Mouse (Mus musculus) small intestine, adult 2 months (tissue): ENCODE measurements around the gene Asf1b.

Source experiments
- CTCF ChIP-seq: fragments of 200-500 bp; IDR thresholded peaks from 2 replicates; pipeline ENCODE4 v1.5.1; 2012; ENCODE audit warnings: low read depth, mild to moderate bottlenecking, control low read depth, inconsistent platforms, low read length, moderate library complexity, mixed read lengths; ENCODE audit not compliant: insufficient replicate concordance, insufficient read length; ENCODE audit errors: extremely low read depth
- POLR2A ChIP-seq: fragments of 200-500 bp; IDR thresholded peaks from 2 replicates; pipeline ENCODE4 v1.6.1; 2012; ENCODE audit warnings: low read depth, mild to moderate bottlenecking, control low read depth, inconsistent platforms, low read length, moderate library complexity

DNA sequence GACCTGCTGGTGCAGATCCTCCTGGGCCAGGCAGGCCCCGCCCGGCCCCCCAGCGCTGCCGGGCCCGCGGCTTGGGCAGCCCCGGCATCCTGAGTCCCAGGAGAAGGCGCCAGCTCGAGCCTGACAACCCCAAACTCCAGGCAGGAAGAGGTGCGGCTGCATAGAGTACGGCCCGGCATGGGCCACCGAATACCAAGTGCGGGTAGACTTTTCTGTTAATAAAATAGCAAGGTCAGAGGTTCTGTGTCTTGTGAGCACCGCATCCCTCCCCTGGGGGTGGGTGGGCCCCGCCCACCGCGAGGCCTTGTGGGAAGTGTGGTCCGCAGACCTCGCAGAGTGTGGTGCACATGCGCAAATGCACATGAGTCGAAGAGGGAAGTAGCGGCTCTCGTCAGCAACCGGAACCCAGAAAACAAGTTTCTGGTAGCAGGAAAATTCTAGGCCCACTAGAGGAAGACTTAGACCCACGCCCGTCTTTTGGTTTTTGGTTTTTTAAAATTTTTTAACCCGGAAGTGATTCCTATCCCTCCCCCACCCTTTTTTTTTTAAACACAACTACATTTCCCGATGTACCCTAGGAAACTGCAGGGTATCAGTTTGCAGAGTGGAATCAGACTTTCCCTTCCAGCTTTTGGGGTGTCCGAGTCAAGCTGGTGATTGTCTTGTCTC is 49.4 kb downstream of the Asf1b start:
- TF ChIP-seq CTCF (no peak), POLR2A (peak; percentile 68; the same call in 1 of the 2 replicates)
